Comparison of ENCODE assay signal across 15 mouse cellular contexts in the genomic region with DNA sequence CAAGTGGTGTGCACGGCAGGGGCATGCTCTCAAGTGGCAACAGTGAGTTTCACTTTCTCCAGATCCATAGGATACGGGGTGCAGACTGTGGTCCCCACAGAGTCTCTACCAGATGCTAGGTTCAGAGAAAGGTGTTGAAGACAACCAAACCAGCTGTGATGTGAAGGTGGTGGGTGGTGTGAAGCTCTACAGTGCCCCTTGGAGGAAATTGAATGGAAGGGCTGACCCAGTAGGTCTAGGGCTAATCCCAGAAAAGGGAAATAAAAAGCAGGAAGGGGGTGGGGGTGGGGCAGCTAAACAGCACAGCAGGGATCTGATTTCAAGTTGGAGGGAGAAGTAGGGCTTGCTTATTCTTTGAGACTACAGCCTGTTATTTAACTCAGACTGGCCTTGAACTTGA. TPM values are rescaled to one million over a fixed set of nuclear protein-coding genes. Genes with fewer than 3 reads are reported as not detected.
DNase-seq lines count a peak whose midpoint lies in the region; ATAC-seq and TF ChIP-seq lines count a peak whose summit lies in the region.
"Had no signal": no experiment of that assay in that cellular context is flagged by ENCODE, and none has a peak within 500 bp of the region (broad histone marks: within the 10 kb centered on the region; RNA-seq: fewer than 3 reads in every experiment).

No protein-coding gene starts in this region.

- H3K4me1 ChIP-seq in limb, embryonic 10.5 days = peaks cover 13% of the 10 kb centered on the region
- H3K4me1 ChIP-seq: liver, embryonic 15.5 days; midbrain, embryonic 13.5 days had no signal

- 69% methylated on average over 2 of the region's 2 CpGs for WGBS in limb, embryonic 10.5 days

- DNase-seq in embryo, embryonic 11 days = peak; percentile 29
- no peak for DNase-seq in embryo, embryonic 10 days (ENCODE audit: low spot score)
- no peak for DNase-seq in left cerebral cortex, adult 2 months (ENCODE audit: extremely low spot score in 1 of 2, low spot score in 2 of 2)
- no peak for DNase-seq in left cerebral cortex, postnatal 36 days (ENCODE audit: low spot score in 2 of 2)
- DNase-seq in NIH3T3 (ENCODE audit: low read depth) = peak; percentile 65
- DNase-seq in limb, embryonic 10.5 days (ENCODE audit: low spot score) = no peak
- DNase-seq in frontal cortex, postnatal 36 days (ENCODE audit: low spot score in 2 of 2) = no peak
- DNase-seq: adrenal gland, postnatal 25 days; cerebellum, adult 2 months; kidney, postnatal 14 days had no signal

- H3K4me3 ChIP-seq in left cerebral cortex, adult 2 months = no peak overlapping the region
- H3K4me3 ChIP-seq in limb, embryonic 10.5 days = no peak overlapping the region
- H3K4me3 ChIP-seq: hindbrain, embryonic 12.5 days; liver, embryonic 15.5 days; midbrain, embryonic 13.5 days; neural tube, embryonic 13.5 days had no signal

- H3K27me3 ChIP-seq in limb, embryonic 10.5 days (ENCODE audit: low read depth, poor library complexity, severe bottlenecking) = no peaks in the 10 kb centered on the region
- H3K27me3 ChIP-seq: hindbrain, embryonic 12.5 days; liver, embryonic 15.5 days; midbrain, embryonic 13.5 days; neural tube, embryonic 13.5 days had no signal

- TF ChIP-seq CTCF in left cerebral cortex, adult 2 months (IDR thresholded peaks at IDR 0.05) = peak; percentile 38

- H3K27ac ChIP-seq in left cerebral cortex, adult 2 months = no peak overlapping the region
- peak overlapping the region; percentile 30; the same call in 1 of the 2 replicates for H3K27ac ChIP-seq in limb, embryonic 10.5 days
- H3K27ac ChIP-seq: hindbrain, embryonic 12.5 days; liver, embryonic 15.5 days; midbrain, embryonic 13.5 days; neural tube, embryonic 13.5 days had no signal

- intact Hi-C loops in left cerebral cortex, adult 2 months (cut with DNase I) = loop anchor here (2.0 kb wide), 1 partner anchor 129 kb away; no protein-coding TSS in a partner anchor
- intact Hi-C loops in left cerebral cortex, postnatal 36 days (cut with DNase I) = loop anchor here (5.0 kb wide), 1 partner anchor 128 kb away; no protein-coding TSS in a partner anchor

- ATAC-seq in inflammation-experienced regulatory T-cells, adult 6 months = no peak
- ATAC-seq: midbrain, embryonic 13.5 days had no signal

- no peaks in the 10 kb centered on the region for H3K36me3 ChIP-seq in limb, embryonic 10.5 days
- H3K36me3 ChIP-seq: hindbrain, embryonic 12.5 days; liver, embryonic 15.5 days; midbrain, embryonic 13.5 days; neural tube, embryonic 13.5 days had no signal

- no peaks in the 10 kb centered on the region for H3K9me3 ChIP-seq in limb, embryonic 10.5 days (replicated peaks)
- H3K9me3 ChIP-seq: liver, embryonic 15.5 days; neural tube, embryonic 13.5 days had no signal

RNA-seq across cellular contexts. Expression of a gene that starts 58.4 kb away (rescaled TPM):
- total RNA-seq in left cerebral cortex, adult 2 months (2021) = 10 to 100 TPM; 12.6 to 14.1 TPM
- 10 to 100 TPM; 12.8 to 14.7 TPM for total RNA-seq in left cerebral cortex, postnatal 36 days (2021)
- polyA plus RNA-seq in limb, embryonic 10.5 days (2016; fragmentation: Nextera tagmentation; extraction: Ambion mirVana) = 1.5 and 3.4 TPM in 2 replicates
- under 1 TPM; 0.49 to 0.89 (median 0.77) TPM for polyA plus RNA-seq in inflammation-experienced regulatory T-cells, adult 6 months (2017; shearing (Covaris generic))

Comparison
In these comparisons a context has a peak if more than half of its experiments do, and no peak if none do; other contexts are left out.
1. DNase-seq: peak in embryo, embryonic 11 days (single experiment) and NIH3T3 (single experiment); none in embryo, embryonic 10 days (single experiment), left cerebral cortex, adult 2 months (0 of 2), left cerebral cortex, postnatal 36 days (0 of 2), limb, embryonic 10.5 days (single experiment) and frontal cortex, postnatal 36 days (0 of 2).